In the genomic region with DNA sequence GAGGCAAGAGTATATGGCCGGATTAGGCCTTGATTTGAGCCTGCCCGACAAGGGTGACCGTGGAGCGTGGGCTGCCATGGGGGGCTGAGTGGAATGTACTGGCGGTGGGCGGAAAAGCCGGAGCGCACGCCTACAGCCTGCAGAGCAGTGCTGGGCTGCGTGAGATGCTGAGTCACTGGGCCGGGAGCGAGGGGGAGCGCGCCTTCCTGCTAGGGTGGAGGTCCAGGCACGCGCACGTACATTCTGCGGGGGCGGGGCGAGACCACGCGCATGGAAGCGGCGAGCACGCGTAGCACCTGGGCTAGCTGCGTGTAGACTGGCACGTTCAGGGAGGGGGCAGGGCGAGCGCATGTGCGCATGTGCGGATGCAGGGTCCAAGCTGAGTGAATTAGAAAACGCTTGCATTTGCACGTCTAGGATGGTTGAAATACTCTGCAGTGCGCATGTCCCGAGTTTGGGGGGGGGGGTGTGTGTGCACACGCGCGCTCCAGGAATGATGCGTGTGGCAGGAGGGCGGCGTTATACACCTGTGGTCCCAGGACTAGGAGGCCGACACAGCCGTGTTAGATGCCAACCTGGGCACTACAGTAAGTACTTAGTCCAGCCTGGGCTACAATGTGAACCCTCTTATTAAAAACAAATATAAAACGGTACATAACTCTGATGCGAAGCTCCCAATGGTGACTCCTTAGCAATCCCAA, we compare ENCODE assay signal across 8 mouse cellular contexts. TPM values are rescaled to one million over a fixed set of nuclear protein-coding genes. Genes with fewer than 3 reads are reported as not detected.
A peak's percentile ranks its signal among the peaks of the same experiment; 100 is the strongest.
DNase-seq lines count a peak whose midpoint lies in the region; ATAC-seq and TF ChIP-seq lines count a peak whose summit lies in the region.

No protein-coding gene starts in this region.

- under 1% methylated on average over 45 of the region's 46 CpGs for WGBS in heart, embryonic 12.5 days
- WGBS in kidney, postnatal 0 days = under 1% methylated on average over 46 of the region's 46 CpGs
- under 1% methylated on average over 46 of the region's 46 CpGs for WGBS in liver, embryonic 11.5 days
- under 1% methylated on average over 46 of the region's 46 CpGs for WGBS in stomach, embryonic 14.5 days

- peak; percentile 93 for ATAC-seq in erythroid progenitor cell, adult 5-6 weeks (replicated peaks; ENCODE audit: low FRiP score, poor library complexity, severe bottlenecking)
- ATAC-seq in heart, embryonic 12.5 days (ENCODE audit: insufficient number of reproducible peaks, low FRiP score) = peak; percentile 90
- peak; percentile 92 for ATAC-seq in kidney, postnatal 0 days (replicated peaks; ENCODE audit: low FRiP score, low read depth)
- ATAC-seq in liver, embryonic 11.5 days (replicated peaks; ENCODE audit: low FRiP score) = peak; percentile 91
- ATAC-seq in stomach, embryonic 14.5 days (ENCODE audit: insufficient number of reproducible peaks, insufficient read depth, low FRiP score, low read depth) = peak; percentile 94

- peaks cover 29% of the 10 kb centered on the region for H3K36me3 ChIP-seq in heart, embryonic 12.5 days
- H3K36me3 ChIP-seq in kidney, postnatal 0 days (ENCODE audit: insufficient read depth, low read length) = peaks cover 11% of the 10 kb centered on the region
- peaks cover 14% of the 10 kb centered on the region for H3K36me3 ChIP-seq in liver, embryonic 11.5 days (ENCODE audit: control insufficient read depth, insufficient read depth, low read length)
- peaks cover 25% of the 10 kb centered on the region for H3K36me3 ChIP-seq in stomach, embryonic 14.5 days (ENCODE audit: control insufficient read depth, insufficient read depth, low read length)

- H3K9ac ChIP-seq in heart, embryonic 12.5 days = peak overlapping the region; percentile 77
- H3K9ac ChIP-seq in kidney, postnatal 0 days (ENCODE audit: low read depth, low read length) = peak overlapping the region; percentile 64
- peak overlapping the region; percentile 86 for H3K9ac ChIP-seq in liver, embryonic 11.5 days (ENCODE audit: low read depth, low read length)
- peak overlapping the region; percentile 36 for H3K9ac ChIP-seq in stomach, embryonic 14.5 days (replicated peaks; ENCODE audit: low read depth, low read length)

- H3K27ac ChIP-seq in heart, embryonic 12.5 days (ENCODE audit: poor library complexity, severe bottlenecking) = peak overlapping the region; percentile 93
- peak overlapping the region; percentile 91 for H3K27ac ChIP-seq in kidney, postnatal 0 days
- H3K27ac ChIP-seq in liver, embryonic 11.5 days (ENCODE audit: low read depth, low read length) = peak overlapping the region; percentile 93
- peak overlapping the region; percentile 92 for H3K27ac ChIP-seq in stomach, embryonic 14.5 days (ENCODE audit: low read length)

- peak overlapping the region; percentile 49 for H3K4me3 ChIP-seq in heart, embryonic 12.5 days
- H3K4me3 ChIP-seq in kidney, postnatal 0 days (replicated peaks; ENCODE audit: low read depth, low read length) = peak overlapping the region; percentile 46
- H3K4me3 ChIP-seq in liver, embryonic 11.5 days (ENCODE audit: low read depth, low read length) = peak overlapping the region; percentile 60
- H3K4me3 ChIP-seq in stomach, embryonic 14.5 days (ENCODE audit: low read depth, low read length) = peak overlapping the region; percentile 35

- H3K4me2 ChIP-seq in heart, embryonic 12.5 days = peak overlapping the region; percentile 74
- peak overlapping the region; percentile 67 for H3K4me2 ChIP-seq in kidney, postnatal 0 days (ENCODE audit: low read length)
- peak overlapping the region; percentile 94 for H3K4me2 ChIP-seq in liver, embryonic 11.5 days
- peak overlapping the region; percentile 45 for H3K4me2 ChIP-seq in stomach, embryonic 14.5 days (replicated peaks; ENCODE audit: low read depth, low read length)

- peak; percentile 99 for DNase-seq in CD4-positive helper T cell, adult 2 months (ENCODE audit: low read depth, low spot score)
- peak; percentile 98 for DNase-seq in brain, embryonic 18.5 days (ENCODE audit: low read depth, low spot score)
- peak; percentile 96 for DNase-seq in kidney, postnatal 0 days (ENCODE audit: low spot score)
- DNase-seq in liver, embryonic 11.5 days (ENCODE audit: low spot score) = peak; percentile 100
- peak; percentile 99 for DNase-seq in naive thymus-derived CD4-positive, alpha-beta T cell, adult 2 months (ENCODE audit: low read depth)

- TF ChIP-seq CTCF in kidney, postnatal 0 days (IDR thresholded peaks at IDR 0.05; ENCODE audit: low read depth) = no peak

- H3K9me3 ChIP-seq in heart, embryonic 12.5 days (replicated peaks) = no peaks in the 10 kb centered on the region
- H3K9me3 ChIP-seq in kidney, postnatal 0 days (replicated peaks; ENCODE audit: low read length) = no peaks in the 10 kb centered on the region
- H3K9me3 ChIP-seq in liver, embryonic 11.5 days (ENCODE audit: control insufficient read depth, low read length) = no peaks in the 10 kb centered on the region
- no peaks in the 10 kb centered on the region for H3K9me3 ChIP-seq in stomach, embryonic 14.5 days (ENCODE audit: control insufficient read depth, low read depth, low read length)

- H3K4me1 ChIP-seq in heart, embryonic 12.5 days (replicated peaks) = peaks cover 27% of the 10 kb centered on the region
- peaks cover 11% of the 10 kb centered on the region for H3K4me1 ChIP-seq in kidney, postnatal 0 days (replicated peaks; ENCODE audit: insufficient read depth, low read length)
- peaks cover 12% of the 10 kb centered on the region for H3K4me1 ChIP-seq in liver, embryonic 11.5 days (replicated peaks; ENCODE audit: control insufficient read depth, insufficient read depth, low read length)
- H3K4me1 ChIP-seq in stomach, embryonic 14.5 days (ENCODE audit: control insufficient read depth, insufficient read depth, low read length) = peaks cover 9% of the 10 kb centered on the region; the same call in 1 of the 2 replicates

- H3K27me3 ChIP-seq in heart, embryonic 12.5 days (replicated peaks) = no peaks in the 10 kb centered on the region
- H3K27me3 ChIP-seq in kidney, postnatal 0 days (ENCODE audit: insufficient read depth, low read length) = no peaks in the 10 kb centered on the region
- H3K27me3 ChIP-seq in liver, embryonic 11.5 days (replicated peaks; ENCODE audit: control insufficient read depth, insufficient read depth, low read length) = no peaks in the 10 kb centered on the region
- no peaks in the 10 kb centered on the region for H3K27me3 ChIP-seq in stomach, embryonic 14.5 days (ENCODE audit: control insufficient read depth, insufficient read depth, low read length)

RNA-seq across cellular contexts. Expression of a gene that starts 3.9 kb away (rescaled TPM):
- total RNA-seq in erythroid progenitor cell, adult 5-6 weeks (2015; ENCODE audit: low replicate concordance) = 91.5 and 119 TPM in 2 replicates
- 60.7 and 90.5 TPM in 2 replicates for total RNA-seq in erythroid progenitor cell, adult 5-6 weeks (2017; ENCODE audit: low replicate concordance)
- 777 and 794 TPM in 2 replicates for polyA plus RNA-seq in heart, embryonic 12.5 days (2016; fragmentation: Nextera tagmentation; extraction: Ambion mirVana)
- polyA plus RNA-seq in kidney, postnatal 0 days (2015; fragmentation: Nextera tagmentation; extraction: Ambion mirVana) = 323 and 356 TPM in 2 replicates
- 489 and 511 TPM in 2 replicates for polyA plus RNA-seq in liver, embryonic 11.5 days (2014; fragmentation: Nextera tagmentation; extraction: Ambion mirVana)
- 354 and 363 TPM in 2 replicates for polyA plus RNA-seq in stomach, embryonic 14.5 days (2014; fragmentation: Nextera tagmentation; extraction: Ambion mirVana)

RNA-seq across cellular contexts. Expression of a gene that starts 16.8 kb away (rescaled TPM):
- not detected in 2 replicates for total RNA-seq in erythroid progenitor cell, adult 5-6 weeks (2015; ENCODE audit: low replicate concordance)
- 3.3 TPM in 1 of 2 replicates, not detected in the other for total RNA-seq in erythroid progenitor cell, adult 5-6 weeks (2017; ENCODE audit: low replicate concordance)
- 0.86 TPM in 1 of 2 replicates, not detected in the other for polyA plus RNA-seq in heart, embryonic 12.5 days (2016; fragmentation: Nextera tagmentation; extraction: Ambion mirVana)
- polyA plus RNA-seq in kidney, postnatal 0 days (2015; fragmentation: Nextera tagmentation; extraction: Ambion mirVana) = 0.32 TPM in 1 of 2 replicates, not detected in the other
- not detected in 2 replicates for polyA plus RNA-seq in liver, embryonic 11.5 days (2014; fragmentation: Nextera tagmentation; extraction: Ambion mirVana)
- 0.70 and 0.80 TPM in 2 replicates for polyA plus RNA-seq in stomach, embryonic 14.5 days (2014; fragmentation: Nextera tagmentation; extraction: Ambion mirVana)

RNA-seq across cellular contexts. Expression of a gene that starts 37.6 kb away (rescaled TPM):
- total RNA-seq in erythroid progenitor cell, adult 5-6 weeks (2015; ENCODE audit: low replicate concordance) = 8.3 and 26.0 TPM in 2 replicates
- 2.0 and 15.0 TPM in 2 replicates for total RNA-seq in erythroid progenitor cell, adult 5-6 weeks (2017; ENCODE audit: low replicate concordance)
- 45.6 and 50.0 TPM in 2 replicates for polyA plus RNA-seq in heart, embryonic 12.5 days (2016; fragmentation: Nextera tagmentation; extraction: Ambion mirVana)
- 51.4 and 54.5 TPM in 2 replicates for polyA plus RNA-seq in kidney, postnatal 0 days (2015; fragmentation: Nextera tagmentation; extraction: Ambion mirVana)
- polyA plus RNA-seq in liver, embryonic 11.5 days (2014; fragmentation: Nextera tagmentation; extraction: Ambion mirVana) = 56.2 and 62.8 TPM in 2 replicates
- 57.1 and 64.1 TPM in 2 replicates for polyA plus RNA-seq in stomach, embryonic 14.5 days (2014; fragmentation: Nextera tagmentation; extraction: Ambion mirVana)

Comparison
In these comparisons a context has a peak if more than half of its experiments do, and no peak if none do; other contexts are left out.
1. Peak in every context shown above with its lines: DNase-seq, ATAC-seq, H3K4me3 ChIP-seq and H3K27ac ChIP-seq.
2. H3K9ac ChIP-seq: peak in every context shown above with its lines; median percentile 86 in liver, embryonic 11.5 days; 77 in heart, embryonic 12.5 days; 64 in kidney, postnatal 0 days; 36 in stomach, embryonic 14.5 days.